Mouse (Mus musculus) ES-E14 (cell line): Measurements from ENCODE around the gene Fcgr2b. TPM values are rescaled to one million over a fixed set of nuclear protein-coding genes. Genes with fewer than 3 reads are reported as not detected.
"Not testable (repeated sequence)": the region's sequence is repeated elsewhere in the genome, so short reads cannot be mapped to it uniquely, and the experiment has no call there.

Source experiments
- DNase-seq: peaks from one replicate; pipeline ENCODE4 v3.0.0-alpha.2; 2013; ENCODE audit warnings: low read depth, low spot score
- H3K27ac ChIP-seq: 2 replicates; pipeline ENCODE4 v1.5.1; 2012; ENCODE audit warnings: low read depth, mild to moderate bottlenecking, low read length, moderate library complexity, mixed read lengths; ENCODE audit not compliant: poor library complexity, insufficient read depth, severe bottlenecking
- H3K36me3 ChIP-seq: 2 replicates; pipeline ENCODE4 v1.6.1; 2012; ENCODE audit warnings: mild to moderate bottlenecking, low read length, moderate library complexity, mixed read lengths; ENCODE audit not compliant: control insufficient read depth, poor library complexity, insufficient read depth, severe bottlenecking
- H3K4me1 ChIP-seq, 2 experiments: fragments of 150-350 bp in 1 of 2; sonication (generic) in 1 of 2; 2 replicates each; pipeline ENCODE4 v1.6.1; 2012; ENCODE audit warnings: low read length in 2 of 2, mild to moderate bottlenecking in 1 of 2, mixed read lengths in 1 of 2; ENCODE audit not compliant: control insufficient read depth in 2 of 2, insufficient read depth in 2 of 2, poor library complexity in 1 of 2
- H3K4me3 ChIP-seq, 2 experiments: fragments of 150-350 bp in 1 of 2; sonication (generic) in 1 of 2; 2 replicates each; pipeline ENCODE4 v1.5.1; 2012; ENCODE audit warnings: low read length in 2 of 2, low read depth in 1 of 2, mild to moderate bottlenecking in 1 of 2, mixed read lengths in 1 of 2; ENCODE audit not compliant: insufficient read depth in 1 of 2, poor library complexity in 1 of 2, severe bottlenecking in 1 of 2
- H3K9ac ChIP-seq: 2 replicates; pipeline ENCODE4 v1.6.1; 2012; ENCODE audit warnings: low read depth, mild to moderate bottlenecking, low read length, mixed read lengths; ENCODE audit not compliant: poor library complexity, insufficient read depth, severe bottlenecking
- H3K9me3 ChIP-seq: fragments of 150-350 bp; sonication (generic); 2 replicates; pipeline ENCODE4 v1.6.1; 2012; ENCODE audit warnings: low read depth, mild to moderate bottlenecking, low read length; ENCODE audit not compliant: control insufficient read depth, insufficient read depth
- CHD2 ChIP-seq: IDR thresholded peaks from 2 replicates; pipeline ENCODE4 v1.6.1; 2014; ENCODE audit warnings: mild to moderate bottlenecking, low read depth, low read length, inconsistent platforms
- HCFC1 ChIP-seq: IDR thresholded peaks from 2 replicates; pipeline ENCODE4 v1.6.1; 2012; ENCODE audit warnings: low read length, inconsistent platforms, borderline replicate concordance; ENCODE audit not compliant: insufficient read depth
- MAFK ChIP-seq: IDR thresholded peaks from 2 replicates; pipeline ENCODE4 v1.6.1; 2014; ENCODE audit warnings: mild to moderate bottlenecking, low read depth, low read length, inconsistent platforms; ENCODE audit not compliant: insufficient read depth
- ZC3H11A ChIP-seq: IDR thresholded peaks from 2 replicates; pipeline ENCODE4 v1.6.1; 2012; ENCODE audit warnings: low read depth, mild to moderate bottlenecking, inconsistent platforms, low read length, borderline replicate concordance
- ZNF384 ChIP-seq: IDR thresholded peaks from 2 replicates; pipeline ENCODE4 v1.6.1; 2012; ENCODE audit warnings: low read depth, low read length, inconsistent platforms
- in situ Hi-C, 2 experiments: fragments of 600-800 bp; cut with MboI; formaldehyde crosslinking; loops; one replicate each; pipeline ENCODE4 v1.15.1; 2025; ENCODE audit warnings: low sequenced_read_pairs in 2 of 2, inconsistent platforms in 1 of 2; ENCODE audit not compliant: unreplicated experiment in 2 of 2
- total RNA-seq: library from RNA; depleted of rRNA; stranded (reverse); fragments of 300-350 nt; gene quantifications from 2 replicates; pipeline ENCODE4 v1.2.3, GENCODE M21; 2012

Fcgr2b gene
- total RNA-seq, 1 experiment: 2.4 TPM

GRCm38 (mm10) chr1:170975751-170976161 lies 591 bp downstream of the Fcgr2b start:
- H3K9me3 ChIP-seq: no peaks in the 10 kb centered on the region
- H3K9ac ChIP-seq: no peak overlapping the region
- peaks cover 0 to 8% of the 10 kb centered on the region in 2 experiments; a peak in 2 of 4 replicates for H3K4me1 ChIP-seq
- H3K27ac ChIP-seq: no peak overlapping the region
- H3K4me3 ChIP-seq: no peak overlapping the region
- H3K36me3 ChIP-seq: no peaks in the 10 kb centered on the region
- TF ChIP-seq HCFC1 (no peak), ZNF384 (no peak), ZC3H11A (no peak), CHD2 (no peak), MAFK (no peak)
- DNase-seq: no peak
- in situ Hi-C loops: loop anchor here in 1 of 2 experiments (25.0 kb wide), 1 partner anchor 88 kb away; the partner anchor contains the start of genes Dusp12 and Gm26620

DNA sequence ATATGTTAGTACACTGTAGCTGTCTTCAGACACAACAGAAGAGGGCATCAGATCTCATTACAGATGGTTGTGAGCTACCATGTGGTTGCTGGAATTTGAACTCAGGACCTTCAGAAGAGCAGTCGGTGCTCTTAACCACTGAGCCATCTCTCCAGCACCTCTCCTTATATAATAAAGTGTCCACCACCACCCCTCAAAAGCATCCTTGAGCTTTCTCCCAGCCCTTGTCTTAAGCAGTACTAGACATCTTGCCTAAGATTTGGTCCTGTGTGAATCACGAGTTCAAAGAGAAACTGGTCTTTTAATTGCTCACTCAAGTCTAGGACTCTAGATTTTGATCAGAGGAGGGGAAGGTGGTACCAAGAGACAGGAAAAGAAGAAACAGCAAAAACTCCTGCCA lies 997 bp downstream of the Fcgr2b start:
- in situ Hi-C loops: loop anchor here in 1 of 2 experiments (25.0 kb wide), 1 partner anchor 88 kb away; the partner anchor contains the start of genes Dusp12 and Gm26620
- not testable (repeated sequence) for H3K9me3 ChIP-seq, DNase-seq

DNA sequence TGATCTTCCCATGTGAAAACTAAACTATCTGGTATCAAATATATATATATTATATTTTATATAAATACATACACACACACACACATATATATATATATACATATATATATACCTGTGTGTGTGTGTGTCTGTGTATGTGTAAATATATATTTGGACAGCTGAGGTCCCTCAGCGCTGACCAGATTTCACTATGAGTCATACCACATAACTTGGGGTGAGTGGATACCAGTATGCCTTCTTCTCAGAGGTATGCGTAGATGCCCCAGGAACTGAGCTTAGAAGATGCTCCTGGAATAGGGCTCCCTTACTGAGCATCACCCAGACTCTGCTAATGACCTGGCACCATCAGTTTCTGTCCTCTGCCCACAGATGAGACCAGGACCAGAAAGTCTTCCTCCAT lies 1.6 kb downstream of the Fcgr2b start:
- Histone ChIP-seq H3K4me3 (no peak overlapping the region), H3K36me3 (no peaks in the 10 kb centered on the region), H3K9me3 (no peaks in the 10 kb centered on the region), H3K9ac (no peak overlapping the region), H3K27ac (no peak overlapping the region), H3K4me1 (peaks cover 0 to 8% of the 10 kb centered on the region in 2 experiments; a peak in 2 of 4 replicates)
- no peak for DNase-seq
- TF ChIP-seq CHD2: no peak
- TF ChIP-seq MAFK: no peak
- no peak for TF ChIP-seq HCFC1
- no peak for TF ChIP-seq ZNF384
- TF ChIP-seq ZC3H11A: no peak
- in situ Hi-C loops: loop anchor here in 1 of 2 experiments (25.0 kb wide), 1 partner anchor 87 kb away; the partner anchor contains the start of genes Dusp12 and Gm26620

More for the DNA sequence above, 997 bp downstream of the Fcgr2b start:
- H3K4me1 ChIP-seq, H3K27ac ChIP-seq, H3K9ac ChIP-seq, H3K4me3 ChIP-seq, H3K36me3 ChIP-seq: not testable (repeated sequence)

DNA sequence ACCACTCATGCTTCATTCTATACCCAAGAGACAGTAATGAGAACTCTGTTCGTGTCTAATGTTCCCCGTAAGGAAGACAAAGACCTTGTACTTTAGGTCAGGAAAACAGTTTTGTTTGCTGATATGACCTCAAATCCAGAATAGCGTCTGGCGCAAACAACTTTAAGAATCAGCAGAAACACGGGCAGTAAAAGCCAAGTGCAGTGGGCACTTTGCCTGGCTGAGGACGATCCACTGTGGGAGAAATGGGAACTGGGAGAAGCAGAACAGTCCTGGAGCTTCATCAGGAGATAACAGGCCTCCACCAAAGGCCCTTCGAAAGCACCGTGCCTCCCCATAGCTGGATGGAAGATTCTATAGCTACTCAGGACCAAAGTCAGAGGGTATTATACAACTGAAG lies 2.2 kb downstream of the Fcgr2b start:
- DNase-seq: no peak
- Histone ChIP-seq H3K36me3 (no peaks in the 10 kb centered on the region), H3K9me3 (no peaks in the 10 kb centered on the region), H3K9ac (no peak overlapping the region), H3K4me3 (no peak overlapping the region), H3K4me1 (peaks cover 0 to 7% of the 10 kb centered on the region in 2 experiments; a peak in 1 of 4 replicates), H3K27ac (no peak overlapping the region)
- in situ Hi-C loops: no loop called here
- TF ChIP-seq MAFK: no peak
- no peak for TF ChIP-seq CHD2
- TF ChIP-seq ZNF384: no peak
- TF ChIP-seq HCFC1: no peak
- TF ChIP-seq ZC3H11A: no peak

- in situ Hi-C loops: no loop called here
- H3K9ac ChIP-seq: no peak overlapping the region
- TF ChIP-seq ZNF384 (no peak), HCFC1 (no peak), ZC3H11A (no peak), MAFK (no peak), CHD2 (no peak)
These were observed 3.4 kb downstream of the Fcgr2b start for GRCm38 (mm10) chr1:170972936-170973335.

More at GRCm38 (mm10) chr1:170972936-170973335, 3.4 kb downstream of the Fcgr2b start:
- DNase-seq: no peak
- Histone ChIP-seq H3K9me3 (no peaks in the 10 kb centered on the region), H3K27ac (no peak overlapping the region), H3K36me3 (no peaks in the 10 kb centered on the region), H3K4me3 (no peak overlapping the region), H3K4me1 (peaks cover 0 to 5% of the 10 kb centered on the region in 2 experiments; a peak in 1 of 4 replicates)
